Mouse (Mus musculus) layer of hippocampus, adult 9-11 months (tissue): Measurements from ENCODE around the gene Gm5152.
"Not testable (repeated sequence)": the region's sequence is repeated elsewhere in the genome, so short reads cannot be mapped to it uniquely, and the experiment has no call there.

Source experiments
- DNase-seq: peaks from one replicate; pipeline ENCODE4 v3.0.0; 2022

Gm5152 gene

DNA sequence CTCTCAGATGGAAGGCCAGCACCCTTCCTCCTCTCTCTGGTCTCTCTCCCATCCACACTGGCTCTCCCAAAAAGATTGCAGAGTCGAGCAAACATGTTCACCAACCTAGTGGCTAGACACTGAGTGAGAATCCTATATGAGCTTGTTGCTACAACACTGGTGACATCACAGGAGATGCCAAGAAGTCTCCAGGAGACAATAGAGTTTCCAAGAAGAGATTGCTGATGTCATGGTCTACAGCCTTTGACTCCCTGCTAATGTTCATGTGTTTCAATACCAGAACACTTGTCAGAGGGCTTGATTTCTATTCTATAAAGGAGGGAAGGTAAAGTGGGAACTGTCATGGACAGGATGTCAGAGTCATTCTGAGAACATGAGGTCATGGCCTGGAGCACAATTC is at the start of gene Gm5152:
Gene Gm5152 (minus strand): TSS at position 101 of the 400 bp plus-strand sequence.
- DNase-seq = not testable (repeated sequence)

- DNase-seq = not testable (repeated sequence)
These were observed 8.4 kb upstream of the Gm5152 start for GRCm38 (mm10) chr5:10254768-10255167.

GRCm38 (mm10) chr5:10245770-10246169 is 556 bp downstream of the Gm5152 start:
- not testable (repeated sequence) for DNase-seq

DNA sequence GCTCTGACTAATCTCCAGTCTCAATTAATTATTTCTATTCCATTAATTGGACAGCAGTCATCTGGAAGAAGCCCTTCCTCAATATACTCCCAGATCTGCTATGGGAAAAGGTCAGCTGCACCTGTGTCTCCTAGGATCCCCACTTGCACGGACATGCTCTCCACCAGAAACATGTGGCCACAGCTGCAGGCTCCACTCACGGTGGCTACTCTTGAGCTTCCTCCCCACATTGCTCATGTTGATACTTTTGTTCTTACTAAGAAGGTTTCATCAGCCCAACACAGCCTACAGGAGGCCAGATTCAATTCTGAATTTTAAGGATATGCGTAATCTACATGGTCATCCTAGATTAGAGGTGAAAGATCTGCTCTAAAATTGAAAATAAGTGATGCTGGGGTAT is 5.9 kb downstream of the Gm5152 start:
- not testable (repeated sequence) for DNase-seq

GRCm38 (mm10) chr5:10220317-10220716 is 26.0 kb downstream of the Gm5152 start:
- DNase-seq = no peak

GRCm38 (mm10) chr5:10203067-10203466 is 43.3 kb downstream of the Gm5152 start:
- no peak for DNase-seq

DNA sequence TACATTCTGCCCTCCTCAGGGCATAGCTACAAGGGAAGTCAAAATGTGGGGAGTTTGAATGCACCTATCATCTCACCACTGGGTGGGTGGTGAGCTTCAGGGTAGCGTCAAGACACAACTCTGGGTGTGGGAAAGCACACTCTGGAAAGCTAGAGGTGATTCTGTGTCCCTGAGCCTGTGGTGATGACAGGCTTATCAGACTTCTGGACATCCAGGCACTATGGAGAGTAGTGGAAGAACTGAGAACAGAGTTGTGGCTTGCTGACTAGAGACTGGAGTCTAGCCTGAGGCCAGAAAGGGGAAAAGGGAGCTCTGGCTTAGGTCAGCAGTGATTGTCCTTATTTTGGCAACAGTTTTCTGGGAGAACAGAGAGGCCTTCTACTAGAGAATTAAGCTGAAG is 49.4 kb downstream of the Gm5152 start:
- no peak for DNase-seq
